Mouse (Mus musculus): Measurements from ENCODE around the gene Gosr1. TPM values are rescaled to one million over a fixed set of nuclear protein-coding genes. Genes with fewer than 3 reads are reported as not detected.
"Not testable (repeated sequence)": the region's sequence is repeated elsewhere in the genome, so short reads cannot be mapped to it uniquely, and the experiment has no call there.

Gosr1 gene
- total RNA-seq, 2 experiments from 2014 or later = 22.7 to 24.5 TPM

GRCm38 (mm10) chr11:76735753-76736324 lies 27.5 kb downstream of the Gosr1 start:
- DNase-seq (ENCODE audit: low spot score) = no peak

GRCm38 (mm10) chr11:76734560-76734959 lies 28.8 kb downstream of the Gosr1 start:
- DNase-seq (ENCODE audit: low spot score) = no peak

GRCm38 (mm10) chr11:76730650-76731049 lies 32.7 kb downstream of the Gosr1 start:
- DNase-seq (ENCODE audit: low spot score) = no peak

- no peak for DNase-seq (ENCODE audit: low spot score)
These were observed 35.3 kb downstream of the Gosr1 start for GRCm38 (mm10) chr11:76728093-76728492.

GRCm38 (mm10) chr11:76723911-76724310 lies 39.5 kb downstream of the Gosr1 start:
- no peak for DNase-seq (ENCODE audit: low spot score)

- no peak for DNase-seq (ENCODE audit: low spot score)
These were observed 46.4 kb downstream of the Gosr1 start for GRCm38 (mm10) chr11:76717000-76717399.

GRCm38 (mm10) chr11:76709625-76710452 lies 53.5 kb downstream of the Gosr1 start:
- DNase-seq (ENCODE audit: low spot score) = peak; percentile 54

GRCm38 (mm10) chr11:76708881-76709280 lies 54.5 kb downstream of the Gosr1 start:
- no peak for DNase-seq (ENCODE audit: low spot score)

- no peak for DNase-seq (ENCODE audit: low spot score)
These were observed 55.3 kb downstream of the Gosr1 start for GRCm38 (mm10) chr11:76708066-76708465.

GRCm38 (mm10) chr11:76707656-76708055 lies 55.7 kb downstream of the Gosr1 start:
- no peak for DNase-seq (ENCODE audit: low spot score)

- no peak for DNase-seq (ENCODE audit: low spot score)
These were observed 63.8 kb downstream of the Gosr1 start for GRCm38 (mm10) chr11:76699626-76700025.

GRCm38 (mm10) chr11:76695810-76696209 lies 67.6 kb downstream of the Gosr1 start:
- DNase-seq (ENCODE audit: low spot score) = no peak

GRCm38 (mm10) chr11:76692096-76692495 lies 71.3 kb downstream of the Gosr1 start:
- no peak for DNase-seq (ENCODE audit: low spot score)

GRCm38 (mm10) chr11:76685604-76686003 lies 77.8 kb downstream of the Gosr1 start:
- DNase-seq (ENCODE audit: low spot score) = no peak

- not testable (repeated sequence) for DNase-seq (ENCODE audit: low spot score)
These were observed 83.9 kb downstream of the Gosr1 start, which contains the start of gene Trarg1 for GRCm38 (mm10) chr11:76679508-76679907. Gene Trarg1 (plus strand): TSS chr11:76679808.

Other genes starting within 250 kb of the Gosr1 start
- gene Abr, start 141.3 kb downstream of the Gosr1 start, total RNA-seq (2021) = 10 to 100 TPM in 1 of 2 experiments, 1 to 10 TPM in 1; 8.2 to 12.8 TPM
- gene Bhlha9, start 91.1 kb downstream of the Gosr1 start, total RNA-seq (2021) = not detected
- gene Trarg1, start 83.8 kb downstream of the Gosr1 start, total RNA-seq (2021) = 1 to 10 TPM; 1.1 to 2.9 TPM
- 10 to 100 TPM; 26.2 to 29.0 TPM for gene Cpd, start 83.4 kb upstream of the Gosr1 start, total RNA-seq (2021)
- not detected for gene Tmigd1, start 138.6 kb upstream of the Gosr1 start, total RNA-seq (2021)
- gene Blmh, start 161.2 kb upstream of the Gosr1 start, total RNA-seq (2021) = 10 to 100 TPM; 24.8 to 29.5 TPM
- gene Slc6a4, start 235.0 kb upstream of the Gosr1 start, total RNA-seq (2021) = under 1 TPM; 0.36 to 0.46 TPM

All from gastrocnemius, adult 18-20 months (tissue).